Mouse (Mus musculus) testis, adult 2 months (tissue): ENCODE measurements around the gene Mmp28.

Source experiments
- CTCF ChIP-seq: fragments of 200-500 bp; IDR thresholded peaks from 2 replicates; pipeline ENCODE4 v1.5.1; 2012; ENCODE audit warnings: low read depth, mild to moderate bottlenecking, inconsistent platforms, low read length, moderate library complexity; ENCODE audit not compliant: control insufficient read depth, insufficient read depth, insufficient replicate concordance
- POLR2A ChIP-seq: fragments of 200-500 bp; IDR thresholded peaks from 2 replicates; pipeline ENCODE4 v1.6.1; 2012; ENCODE audit warnings: low read depth, mild to moderate bottlenecking, inconsistent platforms, low read length, moderate library complexity; ENCODE audit not compliant: control insufficient read depth

- TF ChIP-seq CTCF (no peak), POLR2A (no peak)
Observed at GRCm38 (mm10) chr11:83406391-83406790, 56.5 kb downstream of the Mmp28 start.
